Mouse (Mus musculus): Measurements from ENCODE around the gene Wfdc9. TPM values are rescaled to one million over a fixed set of nuclear protein-coding genes. Genes with fewer than 3 reads are reported as not detected.

Gene Wfdc9
- total and polyA plus RNA-seq, 3 experiments = not detected

- intact Hi-C loops (cut with DNase I) = no loop called here
- Histone ChIP-seq H3K9ac (ENCODE audit: low read depth, low read length) (no peak overlapping the region), H3K4me3 (no peak overlapping the region), H3K79me2 (replicated peaks; ENCODE audit: control insufficient read depth, insufficient read depth, low read length) (no peaks in the 10 kb centered on the region), H3K4me1 (ENCODE audit: control insufficient read depth, insufficient read depth, low read length) (no peaks in the 10 kb centered on the region), H3K36me3 (ENCODE audit: control insufficient read depth, insufficient read depth, low read length) (no peaks in the 10 kb centered on the region), H3K27ac (no peak overlapping the region), H3K27me3 (ENCODE audit: control insufficient read depth, insufficient read depth, low read length) (no peaks in the 10 kb centered on the region)
- WGBS = 74% methylated on average over 7 of the region's 7 CpGs
- no peak for DNase-seq
- TF ChIP-seq POLR2A (IDR thresholded peaks at IDR 0.05; ENCODE audit: insufficient read depth, low read depth, low read length) (no peak), CTCF (IDR thresholded peaks at IDR 0.05) (peak; percentile 15; the same call in 1 of the 2 replicates)
These were observed 19.7 kb upstream of the Wfdc9 start for GRCm38 (mm10) chr2:164676103-164676502.

DNA sequence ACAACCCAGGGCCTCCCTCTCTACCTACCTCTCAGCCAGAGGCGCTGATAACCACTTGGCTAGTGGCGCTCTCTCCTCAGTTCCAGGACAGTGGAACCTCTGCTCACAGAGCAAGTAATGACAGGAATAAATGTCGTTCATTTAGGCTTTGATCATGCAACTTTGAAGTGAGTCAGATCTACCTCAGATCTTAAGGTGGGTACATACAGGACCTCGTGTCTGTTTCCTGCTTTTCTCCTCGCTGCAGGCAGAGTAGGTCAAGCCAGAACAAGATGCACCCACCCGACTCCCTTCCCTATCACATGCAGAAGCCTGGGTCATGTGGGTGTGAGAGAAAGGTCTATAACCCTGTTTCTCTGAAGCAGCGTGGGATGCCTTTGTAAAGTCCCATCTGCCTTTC is 17.6 kb upstream of the Wfdc9 start, which contains the start of gene Wfdc11:
TSS of gene Wfdc11 (minus strand) at position 101 of the 400 bp plus-strand sequence.
- intact Hi-C loops (cut with DNase I) = no loop called here
- no peak for TF ChIP-seq EP300 (IDR thresholded peaks at IDR 0.05; ENCODE audit: insufficient read depth, low read depth, low read length)
- no peak for TF ChIP-seq CTCF (IDR thresholded peaks at IDR 0.05)
- no peak for TF ChIP-seq POLR2A (IDR thresholded peaks at IDR 0.05; ENCODE audit: insufficient read depth, low read depth, low read length)
- Histone ChIP-seq H3K4me1 (ENCODE audit: control insufficient read depth, insufficient read depth, low read length) (no peaks in the 10 kb centered on the region), H3K27me3 (ENCODE audit: control insufficient read depth, insufficient read depth, low read length) (no peaks in the 10 kb centered on the region), H3K36me3 (ENCODE audit: control insufficient read depth, insufficient read depth, low read length) (no peaks in the 10 kb centered on the region), H3K27ac (no peak within 1 kb of the TSS), H3K9ac (ENCODE audit: low read depth, low read length) (no peak within 1 kb of the TSS), H3K79me2 (replicated peaks; ENCODE audit: control insufficient read depth, insufficient read depth, low read length) (no peaks in the 10 kb centered on the region), H3K4me3 (no peak within 1 kb of the TSS)
- no peak for DNase-seq
- 62% methylated on average over 7 of the region's 7 CpGs for WGBS

- intact Hi-C loops (cut with DNase I) = no loop called here
- Histone ChIP-seq H3K36me3 (ENCODE audit: control insufficient read depth, insufficient read depth, low read length) (no peaks in the 10 kb centered on the region), H3K4me3 (no peak overlapping the region), H3K4me1 (ENCODE audit: control insufficient read depth, insufficient read depth, low read length) (no peaks in the 10 kb centered on the region), H3K79me2 (replicated peaks; ENCODE audit: control insufficient read depth, insufficient read depth, low read length) (no peaks in the 10 kb centered on the region), H3K27ac (no peak overlapping the region), H3K9ac (ENCODE audit: low read depth, low read length) (no peak overlapping the region), H3K27me3 (ENCODE audit: control insufficient read depth, insufficient read depth, low read length) (no peaks in the 10 kb centered on the region)
- 24% methylated on average over 1 of the region's 1 CpGs for WGBS
- DNase-seq = no peak
- TF ChIP-seq POLR2A (IDR thresholded peaks at IDR 0.05; ENCODE audit: insufficient read depth, low read depth, low read length) = no peak
- TF ChIP-seq EP300 (IDR thresholded peaks at IDR 0.05; ENCODE audit: insufficient read depth, low read depth, low read length) = no peak
- no peak for TF ChIP-seq CTCF (IDR thresholded peaks at IDR 0.05)
These were observed 14.6 kb upstream of the Wfdc9 start for GRCm38 (mm10) chr2:164670938-164671337.

- H3K9ac ChIP-seq (ENCODE audit: low read depth, low read length) = no peak overlapping the region
- WGBS = 65% methylated on average over 5 of the region's 5 CpGs
- H3K4me1 ChIP-seq (ENCODE audit: control insufficient read depth, insufficient read depth, low read length) = no peaks in the 10 kb centered on the region
- H3K27ac ChIP-seq = no peak overlapping the region
- TF ChIP-seq CTCF (IDR thresholded peaks at IDR 0.05) (no peak), EP300 (IDR thresholded peaks at IDR 0.05; ENCODE audit: insufficient read depth, low read depth, low read length) (no peak), POLR2A (IDR thresholded peaks at IDR 0.05; ENCODE audit: insufficient read depth, low read depth, low read length) (no peak)
- no peaks in the 10 kb centered on the region for H3K79me2 ChIP-seq (replicated peaks; ENCODE audit: control insufficient read depth, insufficient read depth, low read length)
- no peaks in the 10 kb centered on the region for H3K36me3 ChIP-seq (ENCODE audit: control insufficient read depth, insufficient read depth, low read length)
- H3K4me3 ChIP-seq = no peak overlapping the region
- DNase-seq = no peak
- intact Hi-C loops (cut with DNase I) = no loop called here
- no peaks in the 10 kb centered on the region for H3K27me3 ChIP-seq (ENCODE audit: control insufficient read depth, insufficient read depth, low read length)
These were observed 13.9 kb upstream of the Wfdc9 start for GRCm38 (mm10) chr2:164670261-164670660.

GRCm38 (mm10) chr2:164664851-164665250 is 8.5 kb upstream of the Wfdc9 start:
- DNase-seq = no peak
- H3K9ac ChIP-seq (ENCODE audit: low read depth, low read length) = no peak overlapping the region
- intact Hi-C loops (cut with DNase I) = no loop called here

DNA sequence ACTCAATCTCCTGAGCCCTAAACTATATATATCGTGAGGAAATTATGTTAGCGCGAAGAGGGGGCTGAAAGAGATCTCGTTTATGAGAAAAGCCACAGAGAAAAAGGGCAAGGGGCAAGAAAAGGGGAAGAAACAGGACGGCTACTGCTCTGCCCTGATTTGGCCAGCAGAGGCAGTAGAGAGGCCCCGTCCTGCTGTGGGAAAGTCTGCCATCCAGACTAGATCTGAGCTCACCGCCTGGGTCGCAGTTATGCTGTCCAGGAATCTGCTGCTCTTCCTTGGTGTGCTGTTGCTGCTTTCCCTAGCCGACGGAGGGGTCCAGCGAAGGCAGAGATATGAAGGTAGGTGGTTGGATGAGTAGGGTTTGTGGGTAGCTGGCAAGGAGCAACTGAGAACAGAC is 525 bp downstream of the Wfdc9 start, which contains the start of gene Wfdc10:
TSS of gene Wfdc10 (plus strand) at position 189 of the 400 bp plus-strand sequence.
- Histone ChIP-seq H3K27me3 (ENCODE audit: control insufficient read depth, insufficient read depth, low read length) (no peaks in the 10 kb centered on the region), H3K36me3 (ENCODE audit: control insufficient read depth, insufficient read depth, low read length) (no peaks in the 10 kb centered on the region), H3K79me2 (replicated peaks; ENCODE audit: control insufficient read depth, insufficient read depth, low read length) (no peaks in the 10 kb centered on the region), H3K4me3 (no peak within 1 kb of the TSS), H3K9ac (ENCODE audit: low read depth, low read length) (no peak within 1 kb of the TSS), H3K4me1 (ENCODE audit: control insufficient read depth, insufficient read depth, low read length) (no peaks in the 10 kb centered on the region), H3K27ac (no peak within 1 kb of the TSS)
- TF ChIP-seq CTCF (IDR thresholded peaks at IDR 0.05) = peak; percentile 83
- no peak for TF ChIP-seq POLR2A (IDR thresholded peaks at IDR 0.05; ENCODE audit: insufficient read depth, low read depth, low read length)
- WGBS = 15% methylated on average over 11 of the region's 11 CpGs
- peak; percentile 27 to 37 for DNase-seq
- intact Hi-C loops (cut with DNase I) = no loop called here

More at GRCm38 (mm10) chr2:164664851-164665250, 8.5 kb upstream of the Wfdc9 start:
- no peaks in the 10 kb centered on the region for H3K36me3 ChIP-seq (ENCODE audit: control insufficient read depth, insufficient read depth, low read length)
- no peak for TF ChIP-seq POLR2A (IDR thresholded peaks at IDR 0.05; ENCODE audit: insufficient read depth, low read depth, low read length)
- TF ChIP-seq CTCF (IDR thresholded peaks at IDR 0.05) = no peak
- no peak for TF ChIP-seq EP300 (IDR thresholded peaks at IDR 0.05; ENCODE audit: insufficient read depth, low read depth, low read length)
- H3K27me3 ChIP-seq (ENCODE audit: control insufficient read depth, insufficient read depth, low read length) = no peaks in the 10 kb centered on the region
- H3K79me2 ChIP-seq (replicated peaks; ENCODE audit: control insufficient read depth, insufficient read depth, low read length) = no peaks in the 10 kb centered on the region
- H3K27ac ChIP-seq = no peak overlapping the region
- H3K4me3 ChIP-seq = no peak overlapping the region
- no peaks in the 10 kb centered on the region for H3K4me1 ChIP-seq (ENCODE audit: control insufficient read depth, insufficient read depth, low read length)
- 79% methylated on average over 7 of the region's 7 CpGs for WGBS
